Mouse (Mus musculus): ENCODE results near the gene Tarsl2. TPM values are rescaled to one million over a fixed set of nuclear protein-coding genes. Genes with fewer than 3 reads are reported as not detected.

Gene Tarsl2
- polyA plus RNA-seq, 1 experiment = not detected

DNA sequence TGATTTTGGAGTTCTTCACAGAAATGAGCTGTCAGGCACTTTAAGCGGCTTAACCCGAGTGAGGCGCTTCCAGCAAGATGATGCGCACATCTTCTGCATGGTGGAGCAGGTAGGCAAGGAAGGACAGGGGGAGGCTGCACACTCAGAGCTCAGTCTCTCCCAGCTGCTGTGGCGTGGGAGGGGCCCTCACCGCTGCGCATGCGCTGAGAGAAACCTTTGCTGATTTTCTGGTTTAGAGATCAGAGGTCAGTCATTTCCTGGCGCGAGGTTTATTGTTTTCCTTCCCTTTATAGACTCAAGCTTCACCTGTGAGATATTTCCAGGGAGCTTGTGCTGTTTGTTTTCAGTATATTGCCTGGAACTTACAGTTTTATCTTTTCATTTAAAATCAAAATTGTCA, 33.4 kb downstream of the Tarsl2 start:
- TF ChIP-seq CTCF (IDR thresholded peaks at IDR 0.05; ENCODE audit: insufficient read depth, low read depth, low read length) = no peak
- TF ChIP-seq POLR2A (IDR thresholded peaks at IDR 0.05; ENCODE audit: insufficient read depth, low read depth, low read length) = no peak
- Histone ChIP-seq H3K27ac (ENCODE audit: insufficient read depth, low read depth, low read length) (no peak overlapping the region), H3K4me1 (ENCODE audit: control insufficient read depth, insufficient read depth, low read length) (no peaks in the 10 kb centered on the region), H3K4me3 (ENCODE audit: insufficient read depth, low read depth, low read length) (no peak overlapping the region)
- 86% methylated on average over 10 of the region's 10 CpGs for WGBS

DNA sequence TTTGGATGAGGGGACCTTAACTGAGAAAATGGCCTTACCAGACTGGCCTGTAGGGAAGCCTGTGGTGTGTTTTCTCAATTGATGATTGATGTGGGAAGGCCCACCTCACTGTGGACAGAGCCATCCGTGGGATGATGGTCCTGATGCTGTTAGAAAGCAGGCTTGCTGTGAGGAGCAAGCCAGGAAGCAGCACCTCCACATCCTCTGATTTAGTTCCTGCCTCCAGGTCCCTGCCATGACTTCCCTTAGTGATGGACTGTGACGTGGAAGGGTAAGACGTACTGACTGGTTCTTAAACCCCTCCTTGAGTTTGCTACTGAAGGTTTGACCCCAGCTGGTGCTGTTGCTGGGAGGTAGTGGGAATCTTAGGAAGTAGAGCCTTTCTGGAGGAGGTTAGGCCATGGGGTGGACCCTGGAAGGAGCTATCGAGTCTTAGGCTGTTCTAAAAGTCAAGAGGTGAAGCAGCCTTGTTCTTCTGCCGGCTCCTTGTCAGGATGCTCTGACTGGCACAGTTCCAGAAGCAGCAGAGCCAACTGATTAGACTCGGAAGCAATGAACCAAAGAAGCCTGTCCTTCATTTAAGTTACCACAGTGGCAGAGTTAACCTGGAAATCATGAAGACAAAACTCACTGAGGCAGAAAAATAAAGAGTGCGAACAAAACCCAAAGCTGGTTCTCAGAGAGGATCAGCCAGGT, 34.4 kb downstream of the Tarsl2 start:
- Histone ChIP-seq H3K4me1 (ENCODE audit: control insufficient read depth, insufficient read depth, low read length) (no peaks in the 10 kb centered on the region), H3K4me3 (ENCODE audit: insufficient read depth, low read depth, low read length) (no peak overlapping the region), H3K27ac (ENCODE audit: insufficient read depth, low read depth, low read length) (no peak overlapping the region)
- no peak for TF ChIP-seq POLR2A (IDR thresholded peaks at IDR 0.05; ENCODE audit: insufficient read depth, low read depth, low read length)
- no peak for TF ChIP-seq CTCF (IDR thresholded peaks at IDR 0.05; ENCODE audit: insufficient read depth, low read depth, low read length)
- 84% methylated on average over 7 of the region's 7 CpGs for WGBS

DNA sequence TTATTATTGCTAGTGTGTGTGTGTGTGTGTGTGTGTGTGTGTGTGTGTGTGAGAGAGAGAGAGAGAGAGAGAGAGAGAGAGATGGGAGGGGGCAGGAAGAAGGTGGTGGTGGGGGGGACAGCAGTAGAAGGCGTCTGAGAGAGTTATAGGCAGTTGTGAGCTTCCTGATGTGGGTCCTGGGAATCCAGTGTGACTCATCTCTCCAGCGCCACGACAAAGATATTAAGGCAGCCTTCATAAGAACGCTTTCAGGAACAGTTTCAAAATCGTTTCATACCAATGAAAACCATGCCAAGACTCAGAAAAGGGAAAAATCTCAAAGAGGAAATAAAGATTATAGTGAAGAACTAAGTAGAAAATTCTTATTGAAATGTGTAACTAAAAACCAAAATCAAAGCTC, 36.5 kb downstream of the Tarsl2 start:
- TF ChIP-seq POLR2A (IDR thresholded peaks at IDR 0.05; ENCODE audit: insufficient read depth, low read depth, low read length) = no peak
- no peak for TF ChIP-seq CTCF (IDR thresholded peaks at IDR 0.05; ENCODE audit: insufficient read depth, low read depth, low read length)
- no peak overlapping the region for H3K27ac ChIP-seq (ENCODE audit: insufficient read depth, low read depth, low read length)
- H3K4me3 ChIP-seq (ENCODE audit: insufficient read depth, low read depth, low read length) = no peak overlapping the region
- no peaks in the 10 kb centered on the region for H3K4me1 ChIP-seq (ENCODE audit: control insufficient read depth, insufficient read depth, low read length)
- WGBS = 72% methylated on average over 5 of the region's 5 CpGs

- TF ChIP-seq CTCF (IDR thresholded peaks at IDR 0.05; ENCODE audit: insufficient read depth, low read depth, low read length) (no peak), POLR2A (IDR thresholded peaks at IDR 0.05; ENCODE audit: insufficient read depth, low read depth, low read length) (no peak)
- WGBS = 59% methylated on average over 7 of the region's 7 CpGs
- H3K4me1 ChIP-seq (ENCODE audit: control insufficient read depth, insufficient read depth, low read length) = no peaks in the 10 kb centered on the region
- no peak overlapping the region for H3K4me3 ChIP-seq (ENCODE audit: insufficient read depth, low read depth, low read length)
- no peak overlapping the region for H3K27ac ChIP-seq (ENCODE audit: insufficient read depth, low read depth, low read length)
Measured at GRCm38 (mm10) chr7:65684256-65684835, 39.6 kb downstream of the Tarsl2 start.

DNA sequence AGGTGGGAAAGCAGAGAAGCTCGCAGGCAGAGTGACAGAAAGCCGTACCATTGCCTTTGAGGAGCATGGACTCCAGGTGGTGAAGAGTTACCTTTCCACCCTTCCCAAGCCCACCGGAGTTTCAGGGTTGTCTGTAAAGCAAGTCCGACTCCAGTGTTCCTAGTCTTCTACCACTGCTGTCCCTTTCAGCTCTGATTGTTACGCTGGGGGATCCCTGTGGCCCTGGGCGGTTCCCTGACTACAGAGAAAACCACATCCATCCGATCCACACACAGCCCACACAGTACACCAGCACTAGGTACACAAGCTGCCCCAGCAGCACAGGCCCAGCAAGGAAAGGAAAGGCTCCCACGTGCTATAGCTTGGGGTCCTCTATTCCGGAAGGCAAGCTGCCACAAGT, 42.0 kb downstream of the Tarsl2 start:
- 95% methylated on average over 9 of the region's 9 CpGs for WGBS
- Histone ChIP-seq H3K4me3 (ENCODE audit: insufficient read depth, low read depth, low read length) (no peak overlapping the region), H3K4me1 (ENCODE audit: control insufficient read depth, insufficient read depth, low read length) (no peaks in the 10 kb centered on the region), H3K27ac (ENCODE audit: insufficient read depth, low read depth, low read length) (no peak overlapping the region)
- TF ChIP-seq POLR2A (IDR thresholded peaks at IDR 0.05; ENCODE audit: insufficient read depth, low read depth, low read length) (no peak), CTCF (IDR thresholded peaks at IDR 0.05; ENCODE audit: insufficient read depth, low read depth, low read length) (no peak)

DNA sequence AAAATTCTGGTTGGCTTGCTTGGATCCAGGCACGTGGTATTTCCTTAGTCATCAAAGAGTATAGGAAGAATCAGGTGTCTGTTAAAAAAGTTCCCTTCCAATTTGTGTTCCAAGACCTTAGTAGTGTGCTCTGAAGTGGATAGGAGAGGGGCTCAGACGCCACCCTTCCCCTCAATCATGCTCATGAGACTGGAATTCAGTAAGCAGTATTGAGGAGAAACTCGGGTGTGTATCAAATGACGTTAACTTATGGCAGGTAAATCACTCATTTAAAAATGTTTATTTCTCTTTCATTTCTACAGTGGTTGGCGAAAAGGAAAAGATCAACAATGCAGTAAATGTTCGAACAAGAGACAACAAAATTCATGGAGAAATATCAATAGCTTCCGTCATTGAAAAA, 46.2 kb downstream of the Tarsl2 start, which contains the start of gene Tm2d3:
TSS of gene Tm2d3 (plus strand) at position 301 of the 400 bp plus-strand sequence.
- no peak within 1 kb of the TSS for H3K4me3 ChIP-seq (ENCODE audit: insufficient read depth, low read depth, low read length)
- 94% methylated on average over 7 of the region's 7 CpGs for WGBS
- no peak for TF ChIP-seq CTCF (IDR thresholded peaks at IDR 0.05; ENCODE audit: insufficient read depth, low read depth, low read length)
- no peak for TF ChIP-seq POLR2A (IDR thresholded peaks at IDR 0.05; ENCODE audit: insufficient read depth, low read depth, low read length)
- no peak within 1 kb of the TSS for H3K27ac ChIP-seq (ENCODE audit: insufficient read depth, low read depth, low read length)
- H3K4me1 ChIP-seq (ENCODE audit: control insufficient read depth, insufficient read depth, low read length) = peaks cover 7% of the 10 kb centered on the region

DNA sequence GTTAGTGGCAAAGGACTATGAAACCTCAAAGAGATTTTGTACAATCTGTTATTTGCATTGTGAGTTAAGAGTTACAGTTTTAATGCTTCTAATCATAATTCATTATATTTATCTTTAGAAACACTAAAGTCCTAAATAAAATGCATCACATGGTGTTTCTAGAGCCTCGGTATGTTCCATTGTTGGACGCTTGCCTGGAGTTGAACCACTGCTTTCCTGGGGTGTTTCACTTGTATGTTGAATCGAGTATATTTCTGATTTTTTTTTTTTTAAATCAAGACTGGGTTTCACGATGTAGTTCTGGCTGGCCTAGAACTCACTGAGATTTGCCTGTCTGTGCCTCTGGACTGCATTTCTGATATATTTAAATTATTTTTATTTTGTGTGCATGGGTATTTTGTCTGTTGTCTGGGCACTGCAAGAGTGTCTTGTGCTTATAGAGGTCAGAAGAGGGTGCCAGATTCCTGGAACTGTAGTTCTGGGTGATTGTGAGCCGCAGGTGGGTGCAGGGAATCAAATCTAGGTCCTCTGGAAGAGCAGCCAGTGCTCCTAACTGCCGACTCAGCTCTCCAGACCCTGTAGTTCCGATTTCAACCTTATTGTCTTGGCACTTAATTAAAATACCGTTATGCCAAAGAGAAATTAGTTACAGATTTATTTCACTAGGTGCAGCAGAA, 47.4 kb downstream of the Tarsl2 start:
- whole genome bisulfite sequencing = 82% methylated on average over 8 of the region's 8 CpGs
- no peak for TF ChIP-seq CTCF (IDR thresholded peaks at IDR 0.05; ENCODE audit: insufficient read depth, low read depth, low read length)
- no peak for TF ChIP-seq POLR2A (IDR thresholded peaks at IDR 0.05; ENCODE audit: insufficient read depth, low read depth, low read length)

GRCm38 (mm10) chr7:65692883-65693282, 48.2 kb downstream of the Tarsl2 start:
- WGBS = under 1% methylated on average over 10 of the region's 10 CpGs
- Histone ChIP-seq H3K4me3 (ENCODE audit: insufficient read depth, low read depth, low read length) (peak overlapping the region; percentile 84), H3K27ac (ENCODE audit: insufficient read depth, low read depth, low read length) (no peak overlapping the region), H3K4me1 (ENCODE audit: control insufficient read depth, insufficient read depth, low read length) (peaks cover 7% of the 10 kb centered on the region)
- TF ChIP-seq POLR2A (IDR thresholded peaks at IDR 0.05; ENCODE audit: insufficient read depth, low read depth, low read length) (no peak), CTCF (IDR thresholded peaks at IDR 0.05; ENCODE audit: insufficient read depth, low read depth, low read length) (no peak)

More for the DNA sequence above, 47.4 kb downstream of the Tarsl2 start:
- no peak overlapping the region for H3K4me3 ChIP-seq (ENCODE audit: insufficient read depth, low read depth, low read length)
- peaks cover 7% of the 10 kb centered on the region for H3K4me1 ChIP-seq (ENCODE audit: control insufficient read depth, insufficient read depth, low read length)
- H3K27ac ChIP-seq (ENCODE audit: insufficient read depth, low read depth, low read length) = no peak overlapping the region

- under 1% methylated on average over 51 of the region's 52 CpGs for WGBS
- H3K4me1 ChIP-seq (ENCODE audit: control insufficient read depth, insufficient read depth, low read length) = peaks cover 7% of the 10 kb centered on the region
- H3K4me3 ChIP-seq (ENCODE audit: insufficient read depth, low read depth, low read length) = peak overlapping the region; percentile 84
- TF ChIP-seq CTCF (IDR thresholded peaks at IDR 0.05; ENCODE audit: insufficient read depth, low read depth, low read length) (no peak), POLR2A (IDR thresholded peaks at IDR 0.05; ENCODE audit: insufficient read depth, low read depth, low read length) (peak; percentile 76)
- no peak overlapping the region for H3K27ac ChIP-seq (ENCODE audit: insufficient read depth, low read depth, low read length)
Measured at GRCm38 (mm10) chr7:65693301-65693821, 48.7 kb downstream of the Tarsl2 start.
